Mouse (Mus musculus) urinary bladder, postnatal 14 days (tissue): ENCODE results near the gene Fam198b.

Source experiments
- DNase-seq: peaks from one replicate; pipeline ENCODE4 v3.0.0; 2021; ENCODE audit warnings: low spot score

Gene Fam198b

DNA sequence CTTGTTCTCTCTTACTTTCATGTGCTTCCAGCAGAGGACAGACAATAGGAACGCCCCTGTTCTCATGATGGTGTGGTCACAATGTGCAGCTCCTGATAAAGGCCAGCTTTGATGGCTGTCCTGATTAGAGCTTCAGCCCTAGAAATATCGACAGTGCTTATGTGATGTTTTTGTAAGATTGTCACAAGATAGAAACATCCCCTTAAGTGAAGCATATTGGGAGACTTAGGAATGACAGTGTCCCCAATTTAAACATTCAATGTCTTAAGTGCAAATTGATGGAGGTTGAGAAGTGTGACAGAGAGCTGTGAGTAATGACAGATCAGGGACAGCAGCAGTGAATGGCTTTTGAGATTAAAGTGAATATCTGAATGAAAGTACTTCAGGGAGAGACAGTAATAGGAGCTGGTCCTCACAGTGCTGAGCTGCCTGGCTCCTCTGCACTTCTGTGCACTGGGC is 99.7 kb downstream of the Fam198b start:
- DNase-seq = no peak

DNA sequence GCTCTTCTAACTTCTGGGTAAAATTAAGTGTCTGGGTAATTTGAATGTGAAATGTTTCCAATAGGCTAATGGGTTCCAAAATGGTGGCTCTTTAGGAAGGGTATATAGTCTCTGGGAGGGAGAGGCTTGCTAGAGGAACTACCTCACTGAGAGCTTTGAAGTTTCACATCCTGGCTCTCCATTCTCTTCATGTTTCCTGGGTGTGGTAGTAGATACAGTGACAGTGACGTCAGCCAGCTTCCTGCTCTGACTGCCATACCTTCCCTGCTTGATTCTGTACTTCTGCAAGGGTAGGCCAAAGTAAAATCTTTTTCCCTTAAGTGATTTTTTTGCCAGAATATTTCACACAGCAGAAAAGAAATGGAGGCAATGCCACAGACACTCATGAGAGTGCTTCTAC is 100.2 kb downstream of the Fam198b start:
- no peak for DNase-seq

DNA sequence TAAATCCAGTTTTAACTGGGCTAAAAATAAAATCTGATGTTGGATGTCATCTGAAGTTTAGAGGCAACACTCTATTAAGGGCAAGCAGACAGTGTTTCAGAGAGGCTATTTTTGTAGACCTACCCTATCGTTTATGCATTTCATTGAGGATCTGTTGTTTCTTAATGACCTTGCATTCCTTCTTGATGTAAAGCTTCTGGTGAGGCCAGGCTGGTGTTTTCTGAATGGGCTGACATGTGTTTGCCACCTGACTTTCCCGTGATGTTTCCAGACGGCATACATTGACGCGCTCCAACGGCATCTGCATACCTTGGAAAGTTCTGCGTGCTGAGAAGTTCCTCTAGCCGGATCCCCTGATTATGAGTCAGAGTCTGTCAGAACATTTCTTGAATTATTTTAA is 104.9 kb downstream of the Fam198b start:
- no peak for DNase-seq

DNA sequence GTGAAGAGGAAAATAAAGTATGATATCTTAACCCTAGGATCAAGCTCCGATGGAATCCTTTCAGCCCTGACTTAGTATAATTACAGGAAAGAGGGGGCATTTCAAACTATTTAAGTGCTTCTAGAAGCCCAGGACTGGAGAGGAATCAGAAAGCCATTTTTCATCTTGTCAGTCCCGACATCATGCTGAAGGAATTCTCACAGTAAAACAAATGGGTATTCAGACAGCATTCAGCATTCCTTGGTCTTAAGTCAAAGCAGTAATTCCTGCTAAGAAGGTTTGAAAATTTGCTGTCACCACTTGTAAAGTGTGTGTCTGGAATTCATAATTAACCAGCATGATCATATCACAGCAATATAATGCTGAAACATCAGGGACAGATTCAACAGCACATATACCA is 105.6 kb downstream of the Fam198b start:
- no peak for DNase-seq

DNA sequence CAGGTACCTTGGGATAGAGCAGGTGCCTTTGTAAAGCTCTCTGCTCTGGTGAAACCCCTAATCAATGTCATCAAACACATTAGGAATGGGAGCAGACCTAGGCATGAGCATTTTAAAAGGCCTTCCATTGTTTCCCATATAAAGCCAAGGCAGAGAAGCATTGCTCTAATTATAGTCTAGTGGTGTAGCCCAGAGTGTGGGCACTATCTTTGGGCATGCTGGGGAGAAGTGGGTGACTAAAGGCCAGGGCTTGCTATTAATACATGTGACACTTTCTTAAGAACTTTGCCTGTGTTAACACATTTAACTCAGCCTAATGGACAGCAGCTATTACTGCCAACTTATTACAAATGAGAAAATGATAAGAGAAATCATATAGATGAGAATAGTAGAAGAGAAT is 106.1 kb downstream of the Fam198b start:
- DNase-seq = no peak

DNA sequence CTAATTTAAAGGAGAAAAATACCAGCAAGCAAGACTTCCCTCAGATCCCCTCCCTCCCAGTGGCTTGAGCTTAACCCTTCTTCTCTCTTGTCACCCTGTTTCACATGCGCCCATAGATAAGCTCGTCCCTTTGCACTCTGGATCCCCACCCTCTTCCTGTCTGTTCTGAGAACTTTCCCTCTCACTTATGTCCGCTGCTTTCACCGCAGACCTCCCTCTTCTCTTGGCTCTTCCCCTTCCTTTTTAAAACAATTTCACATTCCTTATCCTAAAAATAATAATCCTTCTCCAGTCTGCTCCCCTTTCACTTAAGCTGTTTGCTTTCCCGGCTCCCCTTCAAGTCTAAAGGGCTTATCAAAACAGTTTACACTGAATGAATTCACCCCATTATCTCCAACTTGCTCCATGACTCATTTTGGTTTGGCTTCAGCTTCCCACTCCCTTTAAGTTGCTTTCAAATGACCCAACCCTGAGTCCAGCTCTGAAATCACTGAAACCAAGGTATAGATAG is 109.8 kb downstream of the Fam198b start:
- no peak for DNase-seq

DNA sequence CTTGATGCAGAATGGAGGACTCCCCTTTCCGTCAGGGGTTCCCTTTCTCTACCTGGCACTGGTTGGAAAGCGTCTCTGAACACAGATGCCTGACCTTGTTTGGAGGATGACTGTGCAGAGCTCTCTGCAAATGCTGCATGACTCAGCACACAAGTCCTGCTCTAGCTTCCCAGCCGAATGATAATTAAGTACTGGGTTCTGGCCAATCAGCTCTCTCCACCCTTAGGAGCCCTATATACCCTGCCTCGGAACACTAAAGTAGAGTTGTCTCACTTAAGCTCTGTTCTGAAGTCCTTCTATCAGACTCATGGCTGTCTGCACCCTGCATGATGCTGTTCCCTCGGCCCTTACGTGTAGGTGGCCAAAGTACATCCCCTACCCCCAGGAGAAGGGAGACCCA is 111.4 kb downstream of the Fam198b start:
- no peak for DNase-seq
